Mouse (Mus musculus): ENCODE measurements around the gene Gm15517. TPM values are rescaled to one million over a fixed set of nuclear protein-coding genes. Genes with fewer than 3 reads are reported as not detected.

Gene Gm15517
- total and polyA plus RNA-seq, 3 experiments, result not detected

DNA sequence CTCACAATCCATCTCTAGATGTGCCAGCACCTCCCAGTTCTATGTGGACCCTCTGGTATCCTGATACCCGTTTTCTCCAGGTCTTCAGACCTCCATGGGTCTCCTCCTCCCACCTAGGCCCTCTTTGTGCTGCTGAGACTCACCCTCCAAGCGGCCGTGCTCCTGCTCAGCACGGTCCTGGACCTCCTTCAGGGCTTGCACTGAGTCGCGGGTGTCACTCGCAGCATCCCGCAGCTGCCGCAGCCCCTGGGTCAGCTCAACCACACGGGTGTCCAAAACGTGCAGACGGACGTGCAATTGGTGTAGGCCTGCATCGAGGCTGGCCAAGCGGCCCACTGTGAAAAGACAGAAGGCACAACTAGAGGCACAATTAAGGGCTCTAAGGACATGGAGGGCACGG lies 44.4 kb downstream of the Gm15517 start:
- DNase-seq (ENCODE audit: extremely low read depth), result no peak
- no peaks in the 10 kb centered on the region for H3K79me2 ChIP-seq (replicated peaks; ENCODE audit: control insufficient read depth, extremely low read depth, insufficient read depth, poor library complexity, severe bottlenecking)
- H3K4me1 ChIP-seq (ENCODE audit: control insufficient read depth in 1 of 2, insufficient read depth in 2 of 2), result peaks cover 9 to 35% of the 10 kb centered on the region in 2 experiments
- peaks cover 0 to 5% of the 10 kb centered on the region in 2 experiments for H3K36me3 ChIP-seq (replicated peaks in 1 of 2; ENCODE audit: control insufficient read depth in 1 of 2, insufficient read depth in 1 of 2, low read length in 1 of 2)
- in situ Hi-C loops (cut with MboI; ENCODE audit: low pct_ligation_motif_present, low pct_unique_long_range_greater_than_20kb, low sequenced_read_pairs) (no loop called here), dilution Hi-C loops (cut with MboI; ENCODE audit: extremely low pct_ligation_motif_present, extremely low pct_unique_long_range_greater_than_20kb, low sequenced_read_pairs) (no loop called here)
- H3K27me3 ChIP-seq (replicated peaks), result peaks cover 44% of the 10 kb centered on the region
- peak overlapping the region; percentile 39 for H3K4me2 ChIP-seq (ENCODE audit: insufficient read depth, low read depth, poor library complexity, severe bottlenecking)
- no peak for TF ChIP-seq KAT2A (IDR thresholded peaks at IDR 0.05; ENCODE audit: insufficient replicate concordance, low read length)
- 0 out of 2 replicates have a peak, but pooled peaks have one; percentile 38 for TF ChIP-seq MAX (IDR thresholded peaks at IDR 0.05; ENCODE audit: low read length)
- TF ChIP-seq JUND (conservative IDR thresholded peaks at IDR 0.05; ENCODE audit: low read depth, low read length), result no peak
- no peak for TF ChIP-seq MAFK (IDR thresholded peaks at IDR 0.05; ENCODE audit: insufficient replicate concordance, low read length)
- no peak for TF ChIP-seq CHD2 (IDR thresholded peaks at IDR 0.05; ENCODE audit: low read length)
- 0 out of 2 replicates have a peak, but pooled peaks have one; percentile 19 for TF ChIP-seq SIN3A (IDR thresholded peaks at IDR 0.05; ENCODE audit: low read length)
- no peak for TF ChIP-seq USF1 (IDR thresholded peaks at IDR 0.05; ENCODE audit: low read depth, low read length)
- no peak for TF ChIP-seq SMC3 (IDR thresholded peaks at IDR 0.05; ENCODE audit: low read depth, low read length)
- H3K9ac ChIP-seq (ENCODE audit: insufficient read depth, low read depth), result no peak overlapping the region
- H3K27ac ChIP-seq (ENCODE audit: insufficient read depth, low read depth), result no peak overlapping the region
- H3K4me3 ChIP-seq (replicated peaks in 1 of 3; ENCODE audit: low read depth in 2 of 3, low read length in 2 of 3, poor library complexity in 1 of 3), result peak overlapping the region in 2 of 3 experiments; percentile 29 to 34
- no peaks in the 10 kb centered on the region for H3K9me3 ChIP-seq (replicated peaks; ENCODE audit: low read length)

DNA sequence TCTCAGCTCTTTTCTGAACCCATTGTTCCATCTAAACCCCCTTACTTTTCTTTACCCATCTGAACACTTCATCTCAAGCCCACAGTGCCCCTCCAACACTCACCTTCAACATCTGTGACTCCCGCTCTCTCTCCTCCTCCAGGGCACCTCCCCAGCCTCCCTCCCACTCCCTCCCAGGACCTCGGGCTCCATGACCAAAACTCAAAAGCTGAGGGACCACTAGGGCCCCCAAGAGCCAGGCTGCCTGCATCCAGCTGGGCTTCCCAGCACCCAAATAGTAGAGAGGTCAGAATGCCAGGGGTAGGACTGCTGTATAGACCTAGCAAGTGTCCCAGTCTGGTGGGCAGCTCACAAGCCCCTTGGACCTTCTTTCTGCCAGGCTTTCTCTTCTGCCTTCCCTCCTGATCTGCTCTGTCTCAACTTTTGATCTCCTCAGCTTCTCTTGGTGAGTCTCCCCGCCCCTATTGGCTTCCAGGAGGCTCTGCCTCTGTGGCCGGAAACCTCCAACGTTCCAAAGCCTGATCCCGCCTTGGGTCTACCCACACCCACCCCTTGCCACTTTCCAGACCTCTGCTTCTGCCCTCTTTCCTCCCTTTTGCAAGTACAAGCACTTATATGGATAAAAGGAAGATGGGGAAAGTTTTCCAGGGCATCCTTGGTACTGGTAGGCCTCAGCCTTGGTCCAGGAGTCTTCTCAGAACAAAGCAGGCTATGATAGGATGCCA lies 45.4 kb downstream of the Gm15517 start, which contains the start of gene Clec11a:
Clec11a (minus strand) TSS at position 387 of the 725 bp plus-strand sequence.
- H3K4me2 ChIP-seq (ENCODE audit: insufficient read depth, low read depth, poor library complexity, severe bottlenecking), result peak within 1 kb of the TSS; percentile 39
- dilution Hi-C loops (cut with MboI; ENCODE audit: extremely low pct_ligation_motif_present, extremely low pct_unique_long_range_greater_than_20kb, low sequenced_read_pairs) (no loop called here), in situ Hi-C loops (cut with MboI; ENCODE audit: low pct_ligation_motif_present, low pct_unique_long_range_greater_than_20kb, low sequenced_read_pairs) (no loop called here)
- no peaks in the 10 kb centered on the region for H3K9me3 ChIP-seq (replicated peaks; ENCODE audit: low read length)
- TF ChIP-seq MEF2A (IDR thresholded peaks at IDR 0.05; ENCODE audit: borderline replicate concordance, low read depth, low read length) (no peak), ETS1 (conservative IDR thresholded peaks at IDR 0.05; ENCODE audit: low read depth, low read length) (no peak), SMC3 (IDR thresholded peaks at IDR 0.05; ENCODE audit: low read depth, low read length) (no peak), MYC (IDR thresholded peaks at IDR 0.05; ENCODE audit: low read depth, low read length) (no peak), UBTF (IDR thresholded peaks at IDR 0.05; ENCODE audit: low read depth, low read length) (no peak), ZMIZ1 (IDR thresholded peaks at IDR 0.05; ENCODE audit: low read depth, low read length) (no peak), PAX5 (IDR thresholded peaks at IDR 0.05; ENCODE audit: low read length) (no peak), CTCF (conservative IDR thresholded peaks at IDR 0.05 in 1 of 2, IDR thresholded peaks at IDR 0.05 in 1 of 2; ENCODE audit: low read depth in 2 of 2, low read length in 2 of 2) (no peak), ELF1 (IDR thresholded peaks at IDR 0.05; ENCODE audit: low read depth, low read length) (no peak)
- no peak within 1 kb of the TSS for H3K27ac ChIP-seq (ENCODE audit: insufficient read depth, low read depth)
- peaks cover 53% of the 10 kb centered on the region for H3K27me3 ChIP-seq (replicated peaks)
- DNase-seq (ENCODE audit: extremely low read depth), result no peak
- H3K9ac ChIP-seq (ENCODE audit: insufficient read depth, low read depth), result no peak within 1 kb of the TSS
- no peaks in the 10 kb centered on the region for H3K79me2 ChIP-seq (replicated peaks; ENCODE audit: control insufficient read depth, extremely low read depth, insufficient read depth, poor library complexity, severe bottlenecking)
- peaks cover 15 to 45% of the 10 kb centered on the region in 2 experiments for H3K4me1 ChIP-seq (ENCODE audit: control insufficient read depth in 1 of 2, insufficient read depth in 2 of 2)
- peak within 1 kb of the TSS in 2 of 3 experiments; percentile 29 to 34 for H3K4me3 ChIP-seq (replicated peaks in 1 of 3; ENCODE audit: low read depth in 2 of 3, low read length in 2 of 3, poor library complexity in 1 of 3)
- peaks cover 0 to 5% of the 10 kb centered on the region in 2 experiments for H3K36me3 ChIP-seq (replicated peaks in 1 of 2; ENCODE audit: control insufficient read depth in 1 of 2, insufficient read depth in 1 of 2, low read length in 1 of 2)

Data from CH12.LX (cell line).